Mouse (Mus musculus) myocyte (in vitro differentiated cells): ENCODE measurements around the gene Zc3h7b. TPM values are rescaled to one million over a fixed set of nuclear protein-coding genes. Genes with fewer than 3 reads are reported as not detected.

Source experiments
- H3K27me3 ChIP-seq: one replicate; pipeline ENCODE4 v1.6.1; 2011; ENCODE audit not compliant: control insufficient read depth, insufficient read depth, insufficient read length
- H3K36me3 ChIP-seq: one replicate; pipeline ENCODE4 v1.6.1; 2011; ENCODE audit not compliant: control insufficient read depth, insufficient read depth
- H3K4me2 ChIP-seq: one replicate; pipeline ENCODE4 v1.6.1; 2011; ENCODE audit warnings: low read depth, control low read depth
- H3K4me3 ChIP-seq: one replicate; pipeline ENCODE4 v1.5.1; 2011; ENCODE audit warnings: mild to moderate bottlenecking, control low read depth, moderate library complexity
- H3K79me2 ChIP-seq: one replicate; pipeline ENCODE4 v1.6.1; 2011; ENCODE audit not compliant: control insufficient read depth, insufficient read depth
- H3ac ChIP-seq: one replicate; pipeline ENCODE4 v1.6.1; 2011; ENCODE audit not compliant: control insufficient read depth, insufficient read length
- CEBPB ChIP-seq: IDR thresholded peaks from 2 replicates; pipeline ENCODE4 v1.6.1; 2011; ENCODE audit warnings: mild to moderate bottlenecking, moderate library complexity; ENCODE audit not compliant: poor library complexity, insufficient read depth, severe bottlenecking
- E2F4 ChIP-seq: IDR thresholded peaks from one replicate; pipeline ENCODE4 v1.6.1; 2011; ENCODE audit warnings: mild to moderate bottlenecking, control low read depth, moderate library complexity; ENCODE audit not compliant: insufficient read depth
- MAX ChIP-seq: IDR thresholded peaks from one replicate; pipeline ENCODE4 v1.6.1; 2011; ENCODE audit warnings: low read depth, mild to moderate bottlenecking, control low read depth
- MYOD1 ChIP-seq, 3 experiments: IDR thresholded peaks; one replicate each; pipeline ENCODE4 v1.6.1; 2011; ENCODE audit warnings: control low read depth in 2 of 3, low read depth in 2 of 3, mild to moderate bottlenecking in 2 of 3, moderate library complexity in 1 of 3; ENCODE audit not compliant: insufficient read length in 2 of 3, control insufficient read depth in 1 of 3
- MYOG ChIP-seq, 3 experiments: IDR thresholded peaks; one replicate each; pipeline ENCODE4 v1.6.1; 2011; ENCODE audit warnings: control low read depth in 2 of 3, low read depth in 2 of 3, mild to moderate bottlenecking in 2 of 3; ENCODE audit not compliant: insufficient read length in 2 of 3, control insufficient read depth in 1 of 3, insufficient read depth in 1 of 3
- POLR2A ChIP-seq: IDR thresholded peaks from one replicate; pipeline ENCODE4 v1.6.1; 2011; ENCODE audit warnings: low read depth, mild to moderate bottlenecking, control low read depth, moderate library complexity; ENCODE audit not compliant: insufficient read length
- POLR2AphosphoS2 ChIP-seq: IDR thresholded peaks from one replicate; pipeline ENCODE4 v1.6.1; 2011; ENCODE audit warnings: low read depth, control low read depth; ENCODE audit not compliant: insufficient read length
- REST ChIP-seq: IDR thresholded peaks from one replicate; pipeline ENCODE4 v1.6.1; 2011; ENCODE audit warnings: mild to moderate bottlenecking, control low read depth, moderate library complexity; ENCODE audit not compliant: insufficient read depth, insufficient read length
- SRF ChIP-seq: IDR thresholded peaks from one replicate; pipeline ENCODE4 v1.6.1; 2011; ENCODE audit warnings: low read depth; ENCODE audit not compliant: control insufficient read depth, insufficient read length
- TCF12 ChIP-seq: IDR thresholded peaks from one replicate; pipeline ENCODE4 v1.6.1; 2011; ENCODE audit warnings: mild to moderate bottlenecking, control low read depth; ENCODE audit not compliant: poor library complexity, insufficient read depth, severe bottlenecking
- TCF3 ChIP-seq: IDR thresholded peaks from one replicate; pipeline ENCODE4 v1.6.1; 2011; ENCODE audit warnings: low read depth, control low read depth; ENCODE audit not compliant: insufficient read length
- USF1 ChIP-seq: IDR thresholded peaks from one replicate; pipeline ENCODE4 v1.6.1; 2011; ENCODE audit warnings: low read depth, mild to moderate bottlenecking, control low read depth, moderate library complexity
- polyA plus RNA-seq: library from polyadenylated mRNA; unstranded; fragments of >200 nt; fragmentation: generic; extraction: Trizol; gene quantifications from one replicate; pipeline ENCODE4 v1.2.1, GENCODE M21; 2012; ENCODE audit warnings: missing spikeins

Gene Zc3h7b
- polyA plus RNA-seq, 1 experiment, result 45.9 TPM

GRCm38 (mm10) chr15:81772431-81773120 is 27.7 kb downstream of the Zc3h7b start:
- TF ChIP-seq TCF12, result no peak
- no peak for TF ChIP-seq MYOG (IDR thresholded peaks at IDR 0.05; ENCODE audit: control insufficient read depth in 1 of 3, insufficient read depth in 1 of 3, insufficient read length in 2 of 3, low read depth in 2 of 3)
- TF ChIP-seq POLR2AphosphoS2, result no peak
- TF ChIP-seq SRF, result no peak
- TF ChIP-seq CEBPB, result no peak
- no peak for TF ChIP-seq TCF3
- TF ChIP-seq MYOD1 (IDR thresholded peaks at IDR 0.05; ENCODE audit: control insufficient read depth in 1 of 3, insufficient read length in 2 of 3, low read depth in 2 of 3), result no peak
- no peak for TF ChIP-seq POLR2A
- no peak for TF ChIP-seq MAX
- TF ChIP-seq REST, result no peak
- Histone ChIP-seq H3K79me2 (no peaks in the 10 kb centered on the region), H3ac (no peak overlapping the region), H3K27me3 (no peaks in the 10 kb centered on the region), H3K4me2 (no peak overlapping the region), H3K4me3 (no peak overlapping the region), H3K36me3 (peaks cover 22% of the 10 kb centered on the region)

DNA sequence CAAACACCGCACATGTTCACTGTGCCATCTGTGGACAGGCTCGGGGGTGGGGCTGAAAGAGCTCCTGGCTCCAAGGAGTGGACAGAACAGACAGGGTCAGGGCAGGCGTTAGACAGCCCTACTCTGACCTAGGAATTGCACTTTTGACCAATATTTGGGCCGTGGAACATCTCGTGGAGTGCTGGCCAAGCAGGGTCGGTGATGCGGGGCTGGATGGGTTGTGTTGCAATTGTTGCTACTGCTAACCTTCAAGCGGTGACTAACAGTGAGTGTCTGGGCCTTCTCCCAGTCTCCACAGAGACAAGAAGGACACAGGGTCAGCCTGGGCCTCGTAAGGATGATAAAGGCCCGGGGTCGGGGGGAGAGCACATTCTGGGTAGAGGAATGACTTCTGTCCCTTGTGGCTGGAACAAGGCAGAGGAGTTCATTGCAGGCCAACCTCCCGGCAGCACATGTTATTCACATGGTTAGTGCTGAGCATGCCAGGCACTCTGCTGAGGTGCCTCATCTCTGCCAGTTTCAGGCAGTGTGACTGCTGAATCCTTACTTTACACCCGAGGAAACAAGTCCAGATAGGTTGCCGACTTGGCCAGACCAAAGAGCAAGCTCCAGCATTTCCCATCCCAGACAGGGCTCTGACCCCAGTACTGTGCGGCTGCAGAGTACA is 29.8 kb downstream of the Zc3h7b start:
- Histone ChIP-seq H3K4me3 (no peak overlapping the region), H3K4me2 (no peak overlapping the region), H3ac (no peak overlapping the region), H3K79me2 (no peaks in the 10 kb centered on the region), H3K27me3 (no peaks in the 10 kb centered on the region), H3K36me3 (peaks cover 27% of the 10 kb centered on the region)
- TF ChIP-seq SRF (no peak), TCF3 (no peak), USF1 (no peak), TCF12 (no peak), POLR2AphosphoS2 (no peak), REST (no peak), E2F4 (no peak), CEBPB (no peak), MYOD1 (IDR thresholded peaks at IDR 0.05; ENCODE audit: control insufficient read depth in 1 of 3, insufficient read length in 2 of 3, low read depth in 2 of 3) (no peak), MYOG (IDR thresholded peaks at IDR 0.05; ENCODE audit: control insufficient read depth in 1 of 3, insufficient read depth in 1 of 3, insufficient read length in 2 of 3, low read depth in 2 of 3) (no peak), POLR2A (no peak), MAX (no peak)

DNA sequence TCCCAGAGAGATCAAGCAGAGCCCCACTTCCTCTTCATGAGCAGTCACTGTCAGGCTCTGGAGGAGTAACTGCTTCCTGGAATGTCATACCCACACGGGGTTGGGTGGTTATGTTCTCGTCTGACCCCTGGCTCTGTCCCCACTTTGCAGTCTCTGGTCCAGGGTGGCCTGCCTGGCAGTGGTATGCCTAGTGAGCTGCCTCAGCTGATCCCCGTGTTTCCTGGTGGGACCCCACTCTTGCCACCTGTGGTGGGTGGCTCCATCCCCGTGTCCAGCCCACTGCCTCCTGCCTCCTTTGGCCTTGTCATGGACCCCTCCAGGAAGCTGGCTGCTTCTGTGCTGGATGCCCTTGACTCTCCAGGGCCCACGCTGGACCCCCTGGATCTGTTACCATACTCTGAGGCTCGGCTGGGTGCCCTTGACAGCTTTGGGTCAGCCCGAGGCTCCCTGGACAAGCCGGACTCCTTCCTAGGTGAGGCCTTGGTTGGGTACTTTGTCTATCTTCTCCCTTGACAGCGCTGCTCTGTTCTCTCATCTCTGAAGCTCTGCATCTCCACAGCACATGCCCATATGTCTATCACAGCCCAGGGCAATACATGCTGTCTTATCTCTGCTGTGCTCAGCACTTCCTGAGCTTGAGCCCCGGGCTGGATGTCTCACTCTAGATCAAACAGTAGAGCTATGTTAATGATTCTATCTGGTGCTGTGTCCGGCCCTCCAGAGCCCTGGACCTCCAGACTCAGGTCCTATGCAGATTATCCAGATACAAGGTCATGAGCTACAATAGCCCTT is 32.0 kb downstream of the Zc3h7b start:
- peaks cover 23% of the 10 kb centered on the region for H3K36me3 ChIP-seq

DNA sequence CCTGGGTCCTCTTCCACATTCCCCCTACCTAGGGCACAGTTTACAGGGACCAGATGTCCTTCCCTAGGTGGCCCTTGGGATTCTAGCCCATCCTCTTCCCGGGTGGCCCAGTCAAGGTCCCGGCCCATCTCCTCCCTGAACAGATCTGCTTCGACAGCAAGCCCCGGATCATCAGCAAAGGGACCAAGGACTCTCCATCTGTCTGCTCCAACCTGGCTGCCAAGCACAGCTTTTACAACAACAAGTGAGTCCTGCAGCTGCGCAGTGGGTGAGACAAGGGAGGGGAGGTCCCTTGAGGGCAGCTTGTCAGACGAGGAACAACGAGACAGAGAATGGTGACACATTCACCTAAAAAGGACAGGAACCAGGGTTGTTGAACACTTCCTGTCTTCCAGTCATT is 37.0 kb downstream of the Zc3h7b start:
- peaks cover 25% of the 10 kb centered on the region for H3K36me3 ChIP-seq
- no peaks in the 10 kb centered on the region for H3K79me2 ChIP-seq
- no peak overlapping the region for H3K4me3 ChIP-seq
- no peaks in the 10 kb centered on the region for H3K27me3 ChIP-seq
- H3K4me2 ChIP-seq, result no peak overlapping the region
- H3ac ChIP-seq, result no peak overlapping the region
- TF ChIP-seq SRF, result no peak

More for the DNA sequence above, 32.0 kb downstream of the Zc3h7b start:
- H3K27me3 ChIP-seq, result no peaks in the 10 kb centered on the region
- no peak overlapping the region for H3K4me2 ChIP-seq
- no peak overlapping the region for H3K4me3 ChIP-seq
- H3K79me2 ChIP-seq, result no peaks in the 10 kb centered on the region
- TF ChIP-seq MYOD1 (IDR thresholded peaks at IDR 0.05; ENCODE audit: control insufficient read depth in 1 of 3, insufficient read length in 2 of 3, low read depth in 2 of 3), result no peak
- TF ChIP-seq TCF12, result no peak
- TF ChIP-seq MAX, result no peak
- no peak for TF ChIP-seq CEBPB
- no peak for TF ChIP-seq TCF3
- TF ChIP-seq SRF, result no peak
- no peak for TF ChIP-seq POLR2AphosphoS2
- TF ChIP-seq POLR2A, result no peak
- TF ChIP-seq REST, result no peak
- no peak for TF ChIP-seq E2F4
- no peak overlapping the region for H3ac ChIP-seq
